Mouse (Mus musculus) adrenal gland, postnatal 36 days (tissue): ENCODE measurements at regions not wholly inside any gene's neighbourhood (a gene's known extent, or its start where the extent isn't known, plus 50 kb on each side); places are given as distances from the start of the nearest gene placed in this dataset.

Source experiments
- DNase-seq, 2 experiments: peaks; one replicate each; pipeline ENCODE4 v3.0.0; 2021; ENCODE audit warnings: mixed read lengths in 1 of 2

GRCm38 (mm10) chr2:101370991-101371736, 253.4 kb upstream of the Rag2 start:
- DNase-seq = no peak

GRCm38 (mm10) chr2:101371834-101372493, 252.6 kb upstream of the Rag2 start:
- DNase-seq = no peak

GRCm38 (mm10) chr2:101380595-101380994, 243.9 kb upstream of the Rag2 start:
- no peak for DNase-seq

- DNase-seq = no peak
These were observed 209.5 kb upstream of the Rag2 start for GRCm38 (mm10) chr2:101415002-101415401.

GRCm38 (mm10) chr2:101416702-101417101, 207.8 kb upstream of the Rag2 start:
- no peak for DNase-seq

GRCm38 (mm10) chr2:101433141-101433895, 191.2 kb upstream of the Rag2 start:
- DNase-seq = peak; percentile 45 to 48

DNA sequence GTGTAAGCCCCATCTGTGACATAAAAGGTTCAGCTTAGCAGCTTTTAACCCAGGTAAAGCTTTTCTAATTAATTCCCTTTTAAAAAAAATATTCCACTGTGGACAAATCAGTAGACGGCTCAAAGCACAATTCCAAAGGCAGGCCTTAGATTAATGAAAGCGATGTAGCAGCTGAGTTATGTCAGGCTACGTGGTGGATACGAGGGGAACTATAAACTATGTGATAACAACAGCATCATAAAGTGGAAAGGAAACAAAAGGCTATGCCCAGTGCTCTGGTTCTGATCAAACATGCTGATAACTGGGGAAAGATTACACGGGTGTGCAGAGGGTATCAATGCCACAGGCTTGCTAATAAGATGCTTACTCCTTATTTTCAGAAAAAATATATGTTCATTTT, 184.3 kb upstream of the Rag2 start:
- DNase-seq = no peak

- no peak for DNase-seq
These were observed 183.4 kb upstream of the Rag2 start for GRCm38 (mm10) chr2:101441081-101441630.

DNA sequence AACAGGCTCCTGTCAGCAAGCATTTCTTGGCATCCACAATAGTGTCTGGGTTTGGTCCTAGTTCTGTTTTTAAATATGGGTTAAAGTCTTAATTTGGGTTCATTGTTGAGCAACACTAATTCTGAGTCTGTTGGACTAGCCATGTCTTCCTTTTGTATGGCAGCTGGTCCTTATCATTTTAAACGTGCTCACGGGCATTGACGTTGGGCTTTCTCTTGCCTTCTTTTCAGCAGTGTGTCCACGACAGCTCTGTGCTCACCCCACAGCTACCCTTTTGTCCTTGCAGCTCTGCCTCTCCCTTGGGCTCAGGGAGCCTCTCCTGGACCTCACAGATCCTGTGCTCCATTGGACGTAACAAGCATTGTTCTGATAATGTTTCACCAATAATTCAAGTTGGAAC, 168.9 kb upstream of the Rag2 start:
- DNase-seq = no peak

DNA sequence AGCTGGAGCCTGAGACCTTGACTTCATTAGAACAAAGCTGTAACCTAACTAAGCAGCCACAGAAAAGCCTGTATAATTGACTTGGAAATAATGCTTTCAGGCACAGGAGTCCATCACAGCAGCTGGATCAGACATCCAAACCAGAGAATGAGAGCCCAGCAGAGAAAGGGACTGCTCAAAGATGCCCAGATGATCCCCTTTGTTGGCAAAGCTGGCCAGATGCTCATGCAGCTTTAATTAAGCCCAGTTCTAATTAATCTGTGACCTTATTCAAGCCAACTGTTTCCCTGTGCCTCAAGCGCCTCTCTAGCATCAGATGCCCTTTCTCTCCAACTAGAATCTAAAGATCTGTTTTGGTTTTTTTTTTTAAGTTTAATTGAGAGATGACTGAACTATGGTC, 165.6 kb upstream of the Rag2 start:
- DNase-seq = no peak

DNA sequence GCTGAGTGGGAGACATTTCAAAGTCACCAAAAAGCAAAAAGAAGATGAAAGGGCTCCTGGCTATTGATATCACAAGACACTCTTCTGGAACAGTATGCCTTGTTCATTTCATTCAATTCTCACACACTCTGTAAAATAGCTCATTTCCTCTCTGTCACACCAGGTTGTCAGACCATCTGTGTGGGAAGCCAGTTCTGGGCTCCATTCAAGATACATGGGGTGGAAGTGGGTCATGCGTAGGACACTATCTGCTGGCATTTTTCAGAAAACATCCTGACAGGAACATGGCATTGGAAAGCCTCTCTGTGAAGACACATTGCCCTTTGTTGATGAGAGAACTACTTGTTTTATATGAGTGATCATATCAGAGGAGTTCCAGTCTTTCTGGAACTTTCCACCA, 162.1 kb upstream of the Rag2 start:
- DNase-seq = no peak

GRCm38 (mm10) chr2:101464291-101465140, 160.0 kb upstream of the Rag2 start:
- DNase-seq = no peak

DNA sequence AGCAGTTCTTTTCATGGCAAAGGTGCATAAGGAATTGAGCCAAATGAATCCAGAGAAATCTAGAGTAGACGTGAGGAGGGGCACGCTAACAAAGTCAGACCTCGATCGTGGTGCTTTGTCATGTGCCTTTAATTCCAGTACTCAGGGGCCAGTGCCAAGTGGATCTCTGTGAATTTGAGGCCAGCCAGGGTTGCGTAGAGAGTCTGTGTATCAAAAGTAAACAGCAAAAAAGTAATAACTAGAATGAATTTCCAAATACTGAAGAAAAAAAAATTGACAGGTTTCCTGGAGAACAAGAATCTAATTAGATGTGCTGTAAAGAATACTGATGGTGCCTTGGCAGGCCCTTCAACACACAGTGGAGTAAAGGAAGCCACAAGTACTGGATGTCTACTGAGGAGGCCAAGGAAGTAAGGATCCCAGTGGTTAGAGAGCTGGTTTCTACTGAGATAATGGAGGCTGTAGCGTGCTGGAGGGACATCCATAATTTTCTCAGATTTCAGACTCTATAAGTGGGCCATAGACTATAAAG, 153.9 kb upstream of the Rag2 start:
- DNase-seq = peak in 1 of 2 experiments; percentile 5

DNA sequence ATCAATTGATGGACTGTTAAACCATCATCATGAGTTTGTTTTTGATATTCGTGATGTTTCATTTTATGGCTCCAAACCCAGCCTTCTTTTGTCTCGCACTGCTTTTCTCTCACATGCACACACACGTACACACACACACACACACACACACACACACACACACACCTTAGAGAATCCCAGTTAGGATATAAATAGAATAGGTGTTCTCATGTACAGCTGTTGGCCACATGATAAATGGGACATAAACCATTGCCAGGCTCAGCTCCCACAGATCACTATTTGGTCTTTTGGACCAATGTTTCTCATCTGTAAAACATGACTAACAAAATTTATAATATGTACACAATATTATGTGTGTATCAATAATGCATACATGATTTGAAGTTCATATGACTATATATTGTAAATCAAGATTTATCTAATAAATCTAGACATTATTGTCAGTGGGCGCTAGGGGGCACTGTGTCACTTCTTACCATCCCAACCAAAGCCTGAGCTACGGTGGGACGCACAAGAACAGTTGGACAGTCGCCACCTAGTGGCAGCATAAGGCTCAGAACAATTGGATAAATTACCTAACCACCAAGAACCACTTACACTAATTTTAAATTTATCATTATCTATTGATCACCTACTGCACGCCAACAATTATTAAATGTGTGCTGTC, 151.9 kb upstream of the Rag2 start:
- DNase-seq = peak; percentile 89 to 90

GRCm38 (mm10) chr2:101473116-101473485, 151.4 kb upstream of the Rag2 start:
- DNase-seq = no peak

DNA sequence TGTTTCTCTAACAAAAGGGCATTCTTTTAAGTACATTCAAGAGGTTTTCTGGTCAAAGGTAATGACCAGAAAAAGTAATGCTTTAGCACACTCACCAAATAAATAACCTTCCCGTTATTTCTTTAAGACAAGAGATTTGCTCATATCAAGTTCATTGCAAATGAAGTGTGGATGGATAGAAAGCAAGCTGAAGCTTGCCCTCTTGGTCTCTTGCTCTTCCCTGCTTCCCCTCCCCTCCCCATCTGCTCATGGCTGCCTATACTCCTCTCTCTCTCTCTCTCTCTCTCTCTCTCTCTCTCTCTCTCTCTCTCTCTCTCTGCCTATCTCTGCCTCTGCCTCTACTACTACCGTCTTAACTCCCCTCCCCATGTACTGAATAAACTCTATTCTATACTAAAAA, 147.7 kb upstream of the Rag2 start:
- DNase-seq = no peak

DNA sequence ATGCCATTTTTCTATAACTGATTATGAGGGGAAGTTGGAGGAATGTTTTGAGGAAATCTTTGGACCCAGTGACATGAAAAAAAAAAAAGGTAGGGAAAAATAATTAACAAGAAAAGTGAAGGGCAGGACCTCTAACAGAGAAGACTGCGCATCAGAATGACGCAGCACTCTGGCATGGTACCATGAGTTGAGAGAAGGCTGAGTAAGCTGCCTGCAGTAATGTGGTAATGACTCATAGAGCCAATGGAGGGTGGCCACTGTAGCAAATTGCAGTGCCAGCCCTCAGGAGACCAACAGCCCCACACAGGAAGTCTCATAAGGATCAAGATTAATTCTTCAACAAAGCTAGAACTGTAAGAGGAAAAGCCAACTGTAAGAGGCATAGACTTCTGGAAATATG, 134.3 kb upstream of the Rag2 start:
- peak; percentile 49 to 66 for DNase-seq

- DNase-seq = no peak
These were observed 132.8 kb upstream of the Rag2 start for GRCm38 (mm10) chr2:101491762-101492161.

- no peak for DNase-seq
These were observed 116.4 kb upstream of the Rag2 start for GRCm38 (mm10) chr2:101508116-101508515.
